Mouse (Mus musculus): ENCODE results near the gene Adgra1. TPM values are rescaled to one million over a fixed set of nuclear protein-coding genes. Genes with fewer than 3 reads are reported as not detected.
A peak's percentile ranks its signal among the peaks of the same experiment; 100 is the strongest.

The Adgra1 gene
- total RNA-seq, 1 experiment = 0.45 TPM

DNA sequence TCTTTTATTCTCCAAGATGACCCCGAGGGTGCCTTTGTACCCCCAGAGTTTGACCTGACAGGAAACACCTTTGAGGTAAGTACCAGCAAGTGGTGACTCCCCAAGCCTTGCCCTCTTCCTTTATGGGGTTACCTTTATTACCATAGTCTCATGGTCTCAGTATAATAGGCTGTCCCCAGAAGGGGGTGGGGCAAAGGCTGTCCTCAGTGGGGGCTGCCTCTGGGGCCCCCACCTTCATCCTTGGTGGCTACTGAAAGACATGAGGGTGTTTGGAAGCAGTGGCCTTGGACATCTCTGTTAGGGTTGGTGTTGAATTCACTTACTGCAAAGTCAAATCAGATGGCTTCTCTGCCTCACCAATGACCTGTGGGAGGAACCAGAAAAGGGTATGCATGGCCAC lies 68.0 kb downstream of the Adgra1 start:
- DNase-seq (ENCODE audit: low read depth, low spot score) = no peak
- Histone ChIP-seq H3K9ac (ENCODE audit: insufficient read depth, low read depth, low read length, poor library complexity, severe bottlenecking) (no peak overlapping the region), H3K4me3 (ENCODE audit: insufficient read depth in 1 of 2, low read depth in 1 of 2, low read length in 2 of 2, poor library complexity in 1 of 2, severe bottlenecking in 1 of 2) (no peak overlapping the region), H3K4me1 (ENCODE audit: control insufficient read depth in 2 of 2, insufficient read depth in 2 of 2, low read length in 2 of 2, poor library complexity in 1 of 2) (peaks cover 0 to 7% of the 10 kb centered on the region in 2 experiments; a peak in 2 of 4 replicates), H3K9me3 (ENCODE audit: control insufficient read depth, insufficient read depth, low read depth, low read length) (no peaks in the 10 kb centered on the region), H3K36me3 (ENCODE audit: control insufficient read depth, insufficient read depth, low read length, poor library complexity, severe bottlenecking) (no peaks in the 10 kb centered on the region), H3K27ac (ENCODE audit: insufficient read depth, low read depth, low read length, poor library complexity, severe bottlenecking) (no peak overlapping the region)
- in situ Hi-C loops (cut with MboI; ENCODE audit: low sequenced_read_pairs in 2 of 2, unreplicated experiment in 2 of 2) = loop anchor here in 1 of 2 experiments (5.0 kb wide), 2 partner anchors 90 to 165 kb away; partner anchors contain the start of gene Adam8
- TF ChIP-seq HCFC1 (IDR thresholded peaks at IDR 0.05; ENCODE audit: borderline replicate concordance, insufficient read depth, low read length) (no peak), ZNF384 (IDR thresholded peaks at IDR 0.05; ENCODE audit: low read depth, low read length) (no peak), ZC3H11A (IDR thresholded peaks at IDR 0.05; ENCODE audit: borderline replicate concordance, low read depth, low read length) (no peak), CHD2 (IDR thresholded peaks at IDR 0.05; ENCODE audit: low read depth, low read length) (no peak), MAFK (IDR thresholded peaks at IDR 0.05; ENCODE audit: insufficient read depth, low read depth, low read length) (no peak)

DNA sequence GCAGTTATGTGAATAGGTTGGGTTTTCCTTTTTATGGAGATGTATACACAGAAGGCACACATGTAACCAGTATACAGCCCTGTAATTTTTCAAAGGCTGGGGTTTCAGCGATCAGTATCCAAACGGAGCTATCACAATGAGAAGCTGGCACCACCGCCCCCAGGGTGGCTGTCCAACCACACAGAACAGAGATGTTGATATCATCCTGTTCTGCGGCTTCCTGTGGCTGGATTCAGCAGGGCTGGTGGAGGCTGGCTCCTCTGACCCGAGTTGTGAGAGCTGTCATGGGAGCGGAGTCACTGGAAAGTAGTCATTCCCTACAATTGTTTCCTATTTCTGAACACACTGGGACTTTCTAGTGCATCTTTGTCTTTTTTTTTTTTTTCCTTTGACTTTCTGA lies 71.3 kb downstream of the Adgra1 start:
- in situ Hi-C loops (cut with MboI; ENCODE audit: low sequenced_read_pairs in 2 of 2, unreplicated experiment in 2 of 2) = no loop called here
- Histone ChIP-seq H3K9ac (ENCODE audit: insufficient read depth, low read depth, low read length, poor library complexity, severe bottlenecking) (no peak overlapping the region), H3K36me3 (ENCODE audit: control insufficient read depth, insufficient read depth, low read length, poor library complexity, severe bottlenecking) (no peaks in the 10 kb centered on the region), H3K4me3 (ENCODE audit: insufficient read depth in 1 of 2, low read depth in 1 of 2, low read length in 2 of 2, poor library complexity in 1 of 2, severe bottlenecking in 1 of 2) (no peak overlapping the region), H3K27ac (ENCODE audit: insufficient read depth, low read depth, low read length, poor library complexity, severe bottlenecking) (no peak overlapping the region), H3K4me1 (ENCODE audit: control insufficient read depth in 2 of 2, insufficient read depth in 2 of 2, low read length in 2 of 2, poor library complexity in 1 of 2) (peaks cover 0 to 19% of the 10 kb centered on the region in 2 experiments; a peak in 2 of 4 replicates), H3K9me3 (ENCODE audit: control insufficient read depth, insufficient read depth, low read depth, low read length) (no peaks in the 10 kb centered on the region)
- TF ChIP-seq ZNF384 (IDR thresholded peaks at IDR 0.05; ENCODE audit: low read depth, low read length) (0 out of 2 replicates have a peak, but pooled peaks have one; percentile 13), HCFC1 (IDR thresholded peaks at IDR 0.05; ENCODE audit: borderline replicate concordance, insufficient read depth, low read length) (no peak), CHD2 (IDR thresholded peaks at IDR 0.05; ENCODE audit: low read depth, low read length) (no peak), ZC3H11A (IDR thresholded peaks at IDR 0.05; ENCODE audit: borderline replicate concordance, low read depth, low read length) (no peak)
- DNase-seq (ENCODE audit: low read depth, low spot score) = no peak

DNA sequence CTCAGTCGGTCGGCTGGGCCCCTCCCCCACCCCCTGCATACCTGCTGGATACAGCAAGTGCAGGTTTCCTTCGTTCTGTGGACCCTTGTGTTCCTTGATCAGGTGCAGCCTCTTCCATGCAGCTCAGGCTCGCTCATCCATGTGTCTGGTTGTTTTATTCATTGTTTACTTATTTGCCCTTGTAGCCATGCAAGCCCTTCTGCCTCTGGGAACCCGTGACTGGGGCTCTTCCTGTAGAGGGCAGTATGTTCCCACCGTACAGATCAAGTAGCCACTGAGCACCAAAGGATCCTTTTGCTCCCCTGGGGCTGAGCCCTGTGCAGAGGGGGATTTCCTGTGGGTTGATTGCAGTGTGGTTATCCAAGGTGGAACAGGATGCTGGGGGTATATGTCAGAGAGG lies 71.7 kb downstream of the Adgra1 start:
- H3K9me3 ChIP-seq (ENCODE audit: control insufficient read depth, insufficient read depth, low read depth, low read length) = no peaks in the 10 kb centered on the region
- DNase-seq (ENCODE audit: low read depth, low spot score) = peak; percentile 51
- TF ChIP-seq MAFK (IDR thresholded peaks at IDR 0.05; ENCODE audit: insufficient read depth, low read depth, low read length) (no peak), ZC3H11A (IDR thresholded peaks at IDR 0.05; ENCODE audit: borderline replicate concordance, low read depth, low read length) (peak; percentile 53; the same call in 1 of the 2 replicates), HCFC1 (IDR thresholded peaks at IDR 0.05; ENCODE audit: borderline replicate concordance, insufficient read depth, low read length) (no peak)
- in situ Hi-C loops (cut with MboI; ENCODE audit: low sequenced_read_pairs in 2 of 2, unreplicated experiment in 2 of 2) = no loop called here
- H3K9ac ChIP-seq (ENCODE audit: insufficient read depth, low read depth, low read length, poor library complexity, severe bottlenecking) = no peak overlapping the region
- no peaks in the 10 kb centered on the region for H3K36me3 ChIP-seq (ENCODE audit: control insufficient read depth, insufficient read depth, low read length, poor library complexity, severe bottlenecking)
- peaks cover 0 to 20% of the 10 kb centered on the region in 2 experiments; a peak in 2 of 4 replicates for H3K4me1 ChIP-seq (ENCODE audit: control insufficient read depth in 2 of 2, insufficient read depth in 2 of 2, low read length in 2 of 2, poor library complexity in 1 of 2)
- H3K27ac ChIP-seq (ENCODE audit: insufficient read depth, low read depth, low read length, poor library complexity, severe bottlenecking) = no peak overlapping the region
- H3K4me3 ChIP-seq (ENCODE audit: insufficient read depth in 1 of 2, low read depth in 1 of 2, low read length in 2 of 2, poor library complexity in 1 of 2, severe bottlenecking in 1 of 2) = no peak overlapping the region

DNA sequence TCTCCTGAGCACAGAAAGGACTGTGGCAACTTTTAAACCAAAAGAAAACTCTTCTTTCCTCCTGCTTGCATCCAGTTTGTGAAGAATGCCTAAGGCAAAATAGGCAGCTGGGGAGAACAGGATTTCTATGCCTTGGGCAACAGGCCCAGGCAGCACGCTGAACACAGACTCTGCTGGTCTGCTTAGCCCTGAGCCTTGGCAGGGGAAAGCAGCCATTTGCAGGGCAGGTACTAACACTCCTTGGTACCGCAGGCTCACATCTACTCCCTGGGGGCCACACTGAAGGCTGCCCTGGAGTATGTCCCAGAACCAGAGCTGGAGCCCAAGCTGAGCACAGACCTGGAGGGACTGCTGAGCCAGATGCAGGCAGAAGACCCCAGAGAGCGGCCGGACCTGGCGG lies 74.2 kb downstream of the Adgra1 start:
- H3K27ac ChIP-seq (ENCODE audit: insufficient read depth, low read depth, low read length, poor library complexity, severe bottlenecking) = no peak overlapping the region

More for the DNA sequence above, 74.2 kb downstream of the Adgra1 start:
- Histone ChIP-seq H3K36me3 (ENCODE audit: control insufficient read depth, insufficient read depth, low read length, poor library complexity, severe bottlenecking) (no peaks in the 10 kb centered on the region), H3K9me3 (ENCODE audit: control insufficient read depth, insufficient read depth, low read depth, low read length) (no peaks in the 10 kb centered on the region), H3K4me1 (ENCODE audit: control insufficient read depth in 2 of 2, insufficient read depth in 2 of 2, low read length in 2 of 2, poor library complexity in 1 of 2) (peaks cover 0 to 20% of the 10 kb centered on the region in 2 experiments; a peak in 2 of 4 replicates), H3K9ac (ENCODE audit: insufficient read depth, low read depth, low read length, poor library complexity, severe bottlenecking) (peak overlapping the region; percentile 60; the same call in 1 of the 2 replicates), H3K4me3 (ENCODE audit: insufficient read depth in 1 of 2, low read depth in 1 of 2, low read length in 2 of 2, poor library complexity in 1 of 2, severe bottlenecking in 1 of 2) (peak overlapping the region; percentile 24 to 25; a peak in 3 of 4 replicates)
- in situ Hi-C loops (cut with MboI; ENCODE audit: low sequenced_read_pairs in 2 of 2, unreplicated experiment in 2 of 2) = no loop called here
- no peak for DNase-seq (ENCODE audit: low read depth, low spot score)
- TF ChIP-seq HCFC1 (IDR thresholded peaks at IDR 0.05; ENCODE audit: borderline replicate concordance, insufficient read depth, low read length) = no peak
- TF ChIP-seq MAFK (IDR thresholded peaks at IDR 0.05; ENCODE audit: insufficient read depth, low read depth, low read length) = no peak
- no peak for TF ChIP-seq CHD2 (IDR thresholded peaks at IDR 0.05; ENCODE audit: low read depth, low read length)
- no peak for TF ChIP-seq ZC3H11A (IDR thresholded peaks at IDR 0.05; ENCODE audit: borderline replicate concordance, low read depth, low read length)
- TF ChIP-seq ZNF384 (IDR thresholded peaks at IDR 0.05; ENCODE audit: low read depth, low read length) = no peak

All from ES-E14 (cell line).